Mouse (Mus musculus): ENCODE measurements around the gene Gm49391. TPM values are rescaled to one million over a fixed set of nuclear protein-coding genes. Genes with fewer than 3 reads are reported as not detected.
A peak's percentile ranks its signal among the peaks of the same experiment; 100 is the strongest.
"Not testable (repeated sequence)": the region's sequence is repeated elsewhere in the genome, so short reads cannot be mapped to it uniquely, and the experiment has no call there.

The Gm49391 gene
- total RNA-seq (2017) = 43.6 and 69.0 TPM in 2 replicates

- peak; percentile 39; the same call in 1 of the 2 replicates for ATAC-seq (ENCODE audit: extremely low read depth, insufficient number of reproducible peaks, low FRiP score, poor library complexity, severe bottlenecking)
Observed at GRCm38 (mm10) chr13:60936500-60936901, at the start of gene Gm49391, which contains the start of gene Ctla2a. TSS of gene Gm49391 (minus strand) at chr13:60936571. TSS of gene Ctla2a (minus strand) at chr13:60936625.

DNA sequence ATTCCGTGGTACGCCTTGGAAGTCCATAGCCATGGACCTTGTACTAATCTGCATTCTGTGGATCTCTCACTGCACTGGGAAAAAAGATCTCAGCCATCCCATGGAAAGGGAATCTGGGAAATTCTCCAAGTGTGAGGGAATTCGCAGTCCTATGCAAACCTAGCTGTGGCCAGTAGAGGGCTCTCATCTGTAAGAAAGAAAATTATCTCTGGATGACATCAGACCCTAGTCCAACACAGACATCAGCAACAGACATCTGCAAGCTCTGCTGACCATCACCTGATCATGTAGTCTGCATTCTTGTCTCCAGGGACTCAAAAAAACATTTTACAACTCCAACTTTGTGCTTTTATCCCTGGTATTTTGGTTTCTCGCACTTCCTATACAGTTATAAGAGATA, 35.9 kb upstream of the Gm49391 start:
- not testable (repeated sequence) for ATAC-seq (ENCODE audit: extremely low read depth, insufficient number of reproducible peaks, low FRiP score, poor library complexity, severe bottlenecking)

GRCm38 (mm10) chr13:60963985-60964384, 27.6 kb upstream of the Gm49391 start:
- ATAC-seq (ENCODE audit: extremely low read depth, insufficient number of reproducible peaks, low FRiP score, poor library complexity, severe bottlenecking) = not testable (repeated sequence)

DNA sequence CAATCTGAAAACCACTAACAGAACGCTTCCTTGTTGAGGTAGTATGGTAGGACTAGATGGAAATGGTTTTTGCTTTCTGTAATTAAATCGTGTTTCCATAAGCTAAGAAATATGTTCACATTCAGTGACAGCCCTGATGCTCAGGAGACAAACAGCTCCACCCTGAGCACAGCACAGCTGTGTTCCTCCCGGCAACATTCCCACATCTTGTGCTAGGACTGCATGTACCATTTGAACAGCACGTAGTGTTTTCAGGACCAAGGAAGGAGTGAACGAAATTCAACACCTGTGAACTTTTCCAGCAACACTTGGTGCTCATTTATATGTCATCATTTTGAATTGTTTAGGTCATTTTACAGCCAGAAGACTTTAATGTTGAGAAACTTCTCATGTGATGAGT, 25.3 kb upstream of the Gm49391 start:
- no peak for ATAC-seq (ENCODE audit: extremely low read depth, insufficient number of reproducible peaks, low FRiP score, poor library complexity, severe bottlenecking)

- not testable (repeated sequence) for ATAC-seq (ENCODE audit: extremely low read depth, insufficient number of reproducible peaks, low FRiP score, poor library complexity, severe bottlenecking)
Observed at GRCm38 (mm10) chr13:60941884-60942283, 5.5 kb upstream of the Gm49391 start, which contains the start of gene Tpbpa. TSS of gene Tpbpa (minus strand) at chr13:60941984.

GRCm38 (mm10) chr13:60935490-60935889, 881 bp downstream of the Gm49391 start, which contains the start of gene Gm49393:
TSS of gene Gm49393 (minus strand) at chr13:60935590.
- not testable (repeated sequence) for ATAC-seq (ENCODE audit: extremely low read depth, insufficient number of reproducible peaks, low FRiP score, poor library complexity, severe bottlenecking)

DNA sequence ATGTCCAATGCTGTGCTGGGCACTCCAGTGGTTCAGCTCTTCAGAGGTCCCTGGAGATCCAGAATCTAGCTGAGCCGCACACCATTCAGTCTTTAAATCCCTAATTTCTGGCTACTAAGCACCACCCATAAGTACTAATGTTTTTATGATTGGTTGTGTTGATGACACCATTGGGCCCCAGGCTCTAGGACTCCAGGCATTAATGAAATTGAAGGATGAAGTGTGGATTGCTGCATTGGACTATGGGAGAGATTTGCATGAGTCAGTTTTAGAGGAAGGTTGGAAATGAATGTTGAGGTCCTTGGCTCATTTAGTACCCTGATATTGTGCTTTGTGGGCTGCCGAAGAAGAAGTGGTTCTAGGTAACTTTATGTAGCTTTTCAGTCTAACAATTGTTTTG, 31.6 kb downstream of the Gm49391 start, which contains the start of gene Tpbpb:
Gene Tpbpb, minus strand, starts transcription at position 101 of the 400 bp plus-strand sequence.
- ATAC-seq (ENCODE audit: extremely low read depth, insufficient number of reproducible peaks, low FRiP score, poor library complexity, severe bottlenecking) = not testable (repeated sequence)

DNA sequence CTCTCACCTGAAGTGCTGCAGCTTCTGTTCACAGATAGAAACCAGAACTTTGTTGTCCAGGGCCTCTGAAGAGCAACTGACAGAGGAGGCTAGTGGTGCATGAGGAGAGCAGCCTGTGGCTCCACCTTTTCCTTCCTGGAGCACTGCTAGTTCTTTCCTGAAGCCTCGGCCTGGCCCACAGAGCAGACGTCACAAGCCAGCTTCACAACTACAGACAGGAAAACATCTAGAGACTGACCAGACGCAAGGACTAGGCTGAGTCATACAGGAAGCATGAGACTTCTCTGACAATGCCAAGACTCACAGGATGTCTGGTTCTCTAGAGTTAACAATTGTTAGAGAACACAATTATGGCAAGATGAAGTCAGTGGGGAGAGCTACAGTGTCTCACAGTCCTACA, 39.0 kb downstream of the Gm49391 start, which contains the start of gene Ctla2b:
Gene Ctla2b, minus strand, starts transcription at position 120 of the 400 bp plus-strand sequence.
- peak; percentile 13; the same call in 1 of the 2 replicates for ATAC-seq (ENCODE audit: extremely low read depth, insufficient number of reproducible peaks, low FRiP score, poor library complexity, severe bottlenecking)

- ATAC-seq (ENCODE audit: extremely low read depth, insufficient number of reproducible peaks, low FRiP score, poor library complexity, severe bottlenecking) = not testable (repeated sequence)
Observed at GRCm38 (mm10) chr13:60896794-60897193, 39.6 kb downstream of the Gm49391 start, which contains the start of gene Gm49392. TSS of gene Gm49392 (minus strand) at chr13:60896894.

- no peak for ATAC-seq (ENCODE audit: extremely low read depth, insufficient number of reproducible peaks, low FRiP score, poor library complexity, severe bottlenecking)
Observed at GRCm38 (mm10) chr13:60895406-60896160, 40.8 kb downstream of the Gm49391 start.

- no peak for ATAC-seq (ENCODE audit: extremely low read depth, insufficient number of reproducible peaks, low FRiP score, poor library complexity, severe bottlenecking)
Observed at GRCm38 (mm10) chr13:60892301-60892700, 44.1 kb downstream of the Gm49391 start.

DNA sequence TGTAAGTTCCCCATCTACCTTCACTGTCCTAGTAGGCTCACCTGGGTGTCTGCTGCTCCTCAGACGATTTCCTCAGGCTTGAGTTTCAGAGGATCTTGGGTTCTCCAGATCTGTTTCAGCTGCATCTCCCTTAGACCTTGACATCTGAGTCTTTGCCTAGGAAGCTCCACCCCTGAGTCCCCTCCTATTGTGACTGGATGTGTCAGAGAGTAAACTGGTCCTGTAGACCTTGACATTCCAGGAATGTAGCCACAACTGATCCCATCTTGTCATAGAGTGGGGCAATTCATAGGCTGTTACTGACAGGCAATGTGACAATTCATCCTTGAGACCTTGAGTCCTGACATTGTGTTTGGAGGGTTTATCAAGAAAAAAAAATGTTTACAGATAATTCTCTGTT, 72.1 kb downstream of the Gm49391 start, which contains the start of gene 4930486L24Rik:
Gene 4930486L24Rik, minus strand, starts transcription at position 195 of the 400 bp plus-strand sequence.
- no peak for ATAC-seq (ENCODE audit: extremely low read depth, insufficient number of reproducible peaks, low FRiP score, poor library complexity, severe bottlenecking)

GRCm38 (mm10) chr13:60848241-60849120, 87.9 kb downstream of the Gm49391 start:
- ATAC-seq (ENCODE audit: extremely low read depth, insufficient number of reproducible peaks, low FRiP score, poor library complexity, severe bottlenecking) = peak; percentile 41; the same call in 1 of the 2 replicates

Other genes starting within 250 kb of the Gm49391 start
- gene BC051665, start 150.2 kb downstream of the Gm49391 start, total RNA-seq (2017) = not detected in 2 replicates
- not detected in 2 replicates for gene Ctsll3, start 133.7 kb downstream of the Gm49391 start, total RNA-seq (2017)
- gene 4930486L24Rik, start 72.1 kb downstream of the Gm49391 start, total RNA-seq (2017) = 0.61 TPM in 1 of 2 replicates, not detected in the other
- gene Gm49392, start 39.7 kb downstream of the Gm49391 start, total RNA-seq (2017) = 0.61 and 1.9 TPM in 2 replicates
- gene Ctla2b, start 39.1 kb downstream of the Gm49391 start, total RNA-seq (2017) = 11.6 and 15.0 TPM in 2 replicates
- gene Tpbpb, start 31.7 kb downstream of the Gm49391 start, total RNA-seq (2017) = not detected in 2 replicates
- gene Gm49393, start 981 bp downstream of the Gm49391 start, total RNA-seq (2017) = 4.9 TPM in 1 of 2 replicates, not detected in the other
- 182 and 189 TPM in 2 replicates for gene Ctla2a, start 54 bp upstream of the Gm49391 start, total RNA-seq (2017)
- gene Tpbpa, start 5.4 kb upstream of the Gm49391 start, total RNA-seq (2017) = 0.81 TPM in 1 of 2 replicates, not detected in the other
- gene Ctsj, start 69.4 kb upstream of the Gm49391 start, total RNA-seq (2017) = not detected in 2 replicates
- not detected in 2 replicates for gene Ctsq, start 104.1 kb upstream of the Gm49391 start, total RNA-seq (2017)
- not detected in 2 replicates for gene Ctsr, start 227.7 kb upstream of the Gm49391 start, total RNA-seq (2017)